Mouse (Mus musculus) ovary, postnatal 10 days (tissue): ENCODE measurements at regions not wholly inside any gene's neighbourhood (a gene's known extent, or its start where the extent isn't known, plus 50 kb on each side); places are given as distances from the start of the nearest gene placed in this dataset.
"Not testable (repeated sequence)": the region's sequence is repeated elsewhere in the genome, so short reads cannot be mapped to it uniquely, and the experiment has no call there.

ENCODE experiments used
- DNase-seq: peaks from one replicate; pipeline ENCODE4 v3.0.0; 2022; ENCODE audit warnings: low spot score

GRCm38 (mm10) chr1:168681685-168682491, 249.8 kb upstream of the Pbx1 start:
- DNase-seq: no peak

GRCm38 (mm10) chr1:168680674-168681073, 248.6 kb upstream of the Pbx1 start:
- DNase-seq: no peak

DNA sequence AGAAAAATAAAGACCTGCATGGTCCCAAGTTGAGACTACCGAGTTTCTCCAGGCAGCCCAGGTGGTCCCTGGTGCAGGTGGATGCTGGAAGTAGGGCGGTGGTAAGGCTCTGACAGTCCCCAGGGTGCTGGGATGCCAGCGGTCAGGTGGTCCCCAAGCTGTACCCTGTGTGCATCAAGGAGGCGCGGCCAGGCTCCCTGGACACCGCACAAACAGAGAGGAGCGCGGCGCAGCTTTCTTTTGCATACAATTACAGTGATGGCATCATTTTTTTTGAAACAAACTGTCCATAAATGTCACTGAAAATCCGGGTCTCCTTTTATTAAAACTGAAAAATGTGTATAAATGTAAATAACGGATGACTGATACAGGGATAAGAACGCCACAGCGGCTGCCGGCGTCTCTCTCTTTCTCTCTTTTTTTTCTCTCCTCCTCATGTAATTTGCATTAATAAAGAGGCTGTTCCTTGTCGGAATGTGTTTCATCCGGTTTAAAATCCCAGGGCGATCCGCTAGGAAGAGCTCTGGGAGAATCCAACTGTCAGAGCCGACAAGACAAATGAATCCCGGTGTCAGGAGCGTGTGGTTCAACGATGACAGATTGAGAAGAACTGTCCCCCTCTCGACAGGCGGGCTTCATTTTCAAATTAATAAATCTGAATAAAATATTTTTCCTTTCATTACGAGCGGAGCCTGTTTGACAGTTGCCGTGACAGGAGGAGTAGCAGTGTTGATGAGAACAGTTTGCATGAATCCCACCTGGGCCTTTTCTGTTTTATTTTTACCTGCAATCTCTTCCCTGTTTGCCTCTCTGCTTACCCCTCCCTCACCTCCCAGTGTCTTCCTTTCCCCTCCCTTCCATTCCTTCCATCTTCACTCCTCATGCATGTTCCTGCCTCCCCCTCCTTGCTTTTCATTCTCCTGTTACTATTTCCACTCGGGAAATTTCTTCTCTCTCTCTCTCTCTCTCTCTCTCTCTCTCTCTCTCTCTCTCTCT, 244.6 kb upstream of the Pbx1 start:
- no peak for DNase-seq

DNA sequence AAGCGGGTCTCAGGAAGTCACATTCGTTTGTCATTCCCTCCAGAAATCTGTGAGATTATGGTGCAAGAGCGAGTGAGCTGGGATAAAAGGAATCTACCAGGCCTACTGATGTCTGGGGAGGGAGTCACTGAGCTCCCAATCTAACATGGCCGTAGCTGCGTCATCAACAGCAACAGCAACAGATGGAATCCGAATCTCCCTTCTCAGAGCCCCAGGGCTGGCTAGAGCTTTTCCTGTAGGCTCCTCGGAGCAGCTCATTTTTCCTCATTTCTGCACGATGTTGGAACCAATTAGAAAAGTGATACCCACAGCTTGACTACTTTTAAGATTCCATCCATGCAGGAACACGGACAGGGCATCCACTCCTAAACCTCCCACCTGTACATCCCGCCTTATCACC, 243.7 kb upstream of the Pbx1 start:
- DNase-seq: no peak

DNA sequence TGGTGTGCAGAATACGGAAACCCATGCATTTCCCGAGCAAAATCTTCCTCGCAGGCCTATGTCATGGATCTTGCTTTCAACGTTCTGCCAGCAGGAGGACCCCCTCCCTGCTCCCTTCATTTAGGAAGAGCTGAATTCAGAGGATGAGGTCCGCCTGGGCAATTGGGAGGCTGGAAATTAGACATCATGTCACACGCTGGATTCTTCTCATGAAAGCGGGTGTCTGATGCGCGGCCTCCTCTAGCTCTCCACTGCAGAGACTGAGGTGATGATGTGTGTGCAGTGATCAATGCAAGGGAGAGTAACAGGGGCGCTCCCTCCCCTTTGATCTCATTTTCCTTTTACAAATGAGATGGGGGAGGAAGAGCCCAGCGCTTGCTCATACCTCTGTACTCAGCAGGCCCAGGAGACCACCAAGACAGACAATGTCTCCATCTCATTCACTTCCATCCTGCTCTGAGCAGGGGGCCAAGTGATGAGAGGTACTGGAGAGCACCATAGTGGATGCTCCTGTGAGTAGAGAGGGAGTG, 230.8 kb upstream of the Pbx1 start:
- no peak for DNase-seq

DNA sequence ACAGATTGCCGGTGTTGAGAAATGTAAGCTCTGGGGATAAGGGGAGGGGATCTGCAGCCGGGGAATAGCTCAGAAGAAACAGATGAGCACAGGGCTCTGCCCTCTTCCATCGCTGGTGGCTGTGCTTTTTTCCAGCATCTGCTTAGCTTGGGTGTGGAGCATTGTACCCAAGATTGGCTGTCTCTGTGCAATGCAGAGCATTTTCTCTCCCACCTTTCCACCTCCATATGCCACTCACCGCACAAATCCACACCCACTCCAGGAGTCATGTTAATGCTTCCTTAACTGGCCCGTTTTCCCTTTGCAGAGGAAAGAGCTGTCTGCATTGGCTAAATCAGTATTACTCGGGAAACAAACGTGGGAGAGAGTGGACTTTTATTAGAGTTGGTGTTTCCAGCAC, 228.9 kb upstream of the Pbx1 start:
- no peak for DNase-seq

DNA sequence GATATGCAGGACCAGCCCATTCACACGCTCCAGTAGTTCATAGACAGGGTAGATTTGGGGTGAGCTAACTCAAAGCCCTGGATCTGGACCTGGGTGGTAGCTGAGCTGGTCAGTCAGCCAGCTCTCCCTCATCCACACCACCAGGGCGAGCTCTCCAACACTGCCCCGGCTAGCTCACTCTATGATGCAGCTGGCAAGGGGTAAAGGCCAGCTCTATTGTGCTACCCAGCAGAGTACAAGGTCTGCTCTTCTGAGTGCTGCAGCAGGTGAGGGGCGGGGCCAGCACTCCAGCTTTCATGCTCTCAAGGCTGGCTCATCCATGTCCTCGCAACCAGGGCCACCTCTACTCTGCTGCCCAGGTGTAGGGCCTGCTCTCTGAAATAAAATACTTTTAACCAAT, 227.5 kb upstream of the Pbx1 start:
- DNase-seq: no peak

GRCm38 (mm10) chr1:168632837-168633236, 200.8 kb upstream of the Pbx1 start:
- DNase-seq: no peak

GRCm38 (mm10) chr1:168631979-168632378, 199.9 kb upstream of the Pbx1 start:
- DNase-seq: no peak

- not testable (repeated sequence) for DNase-seq
Observed at GRCm38 (mm10) chr1:168601967-168602366, 169.9 kb upstream of the Pbx1 start.

- no peak for DNase-seq
Observed at GRCm38 (mm10) chr1:168600461-168601160, 168.5 kb upstream of the Pbx1 start.

GRCm38 (mm10) chr1:168598191-168598667, 166.2 kb upstream of the Pbx1 start:
- DNase-seq: no peak

DNA sequence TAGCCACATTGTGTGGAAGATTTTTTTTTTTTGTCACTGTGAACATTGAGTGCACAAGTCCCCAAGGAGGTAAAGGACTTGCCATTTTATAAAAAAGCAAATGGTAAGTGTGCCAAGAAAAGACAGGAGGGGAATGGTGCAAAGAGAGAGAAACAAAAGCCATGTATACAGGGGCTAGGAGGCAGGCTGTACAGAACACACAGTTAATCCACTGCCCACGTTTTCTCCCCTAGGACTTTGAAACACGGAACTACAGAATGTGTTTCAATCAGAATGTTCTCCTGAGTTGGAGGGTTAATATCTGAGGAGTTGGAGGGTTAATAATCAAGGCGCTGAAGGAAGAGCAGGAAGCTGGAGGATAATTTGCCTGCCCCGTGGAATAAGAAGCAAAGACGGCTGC, 165.4 kb upstream of the Pbx1 start:
- DNase-seq: no peak

GRCm38 (mm10) chr1:168584137-168584536, 152.1 kb upstream of the Pbx1 start:
- DNase-seq: no peak

DNA sequence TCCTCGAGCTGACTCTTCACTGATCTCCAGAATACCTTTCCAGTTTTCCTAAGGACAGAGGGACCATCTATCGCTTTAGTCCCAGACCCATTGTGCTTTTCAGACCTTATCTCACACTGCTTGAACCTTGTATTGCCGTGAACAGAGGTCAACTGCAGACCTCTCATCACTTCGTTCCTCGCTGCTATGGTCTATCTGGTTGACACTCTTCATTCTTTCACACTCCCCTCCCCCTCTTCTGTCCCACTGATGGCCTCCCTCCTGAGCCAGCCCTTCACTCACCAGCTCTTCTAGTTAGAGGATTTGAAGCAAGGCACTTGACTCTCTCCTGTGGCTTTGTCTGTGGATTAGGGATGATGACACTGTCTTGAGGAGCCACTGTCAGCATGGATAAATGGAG, 150.4 kb upstream of the Pbx1 start:
- no peak for DNase-seq

GRCm38 (mm10) chr1:168569930-168570515, 138.0 kb upstream of the Pbx1 start:
- no peak for DNase-seq

DNA sequence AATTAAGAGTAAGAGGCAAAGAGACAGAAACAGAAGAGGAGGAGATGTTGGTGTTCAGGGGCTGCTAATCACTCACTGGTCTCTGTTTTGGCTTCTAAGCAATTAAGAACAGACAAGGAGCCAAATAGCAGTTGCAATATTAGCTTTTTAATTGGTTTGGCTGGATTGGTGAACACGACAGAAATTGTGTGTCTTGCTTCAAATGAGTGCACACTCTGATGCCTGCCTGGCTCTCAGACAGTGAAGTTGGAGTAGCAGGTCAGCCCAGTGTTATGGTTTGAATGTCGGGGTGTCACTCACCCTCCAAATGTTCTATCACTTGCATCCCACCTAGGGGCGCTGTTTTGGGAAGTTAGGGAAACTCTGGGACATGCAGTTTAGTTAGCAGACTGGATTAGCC, 120.3 kb upstream of the Pbx1 start:
- no peak for DNase-seq

- DNase-seq: no peak
Observed at GRCm38 (mm10) chr1:168549807-168550435, 117.9 kb upstream of the Pbx1 start.

DNA sequence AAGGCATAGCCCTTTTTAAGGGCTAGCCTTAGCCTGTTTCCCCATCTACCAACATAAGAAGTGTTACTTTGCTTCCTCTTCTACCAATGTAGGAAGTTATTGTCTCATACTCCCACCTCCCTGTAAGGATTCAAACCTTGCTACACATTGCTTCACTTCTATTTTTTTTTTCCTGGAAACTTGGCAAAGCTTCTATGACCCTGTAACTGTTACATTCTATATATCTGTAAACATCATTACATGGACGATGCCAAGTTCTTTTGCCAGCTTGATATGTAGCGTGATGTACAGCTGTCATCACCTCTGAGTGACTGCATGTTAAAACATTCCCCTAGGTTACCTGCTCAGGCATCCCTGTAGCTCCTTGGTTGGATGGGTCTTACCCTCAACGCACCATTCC, 114.1 kb upstream of the Pbx1 start:
- DNase-seq: no peak

- DNase-seq: no peak
Observed at GRCm38 (mm10) chr1:168545072-168545780, 113.2 kb upstream of the Pbx1 start.
